Mouse (Mus musculus): ENCODE measurements around the gene Flvcr2. TPM values are rescaled to one million over a fixed set of nuclear protein-coding genes. Genes with fewer than 3 reads are reported as not detected.

The Flvcr2 gene
- polyA plus RNA-seq, 1 experiment from 2014 or later = 5.6 TPM

DNA sequence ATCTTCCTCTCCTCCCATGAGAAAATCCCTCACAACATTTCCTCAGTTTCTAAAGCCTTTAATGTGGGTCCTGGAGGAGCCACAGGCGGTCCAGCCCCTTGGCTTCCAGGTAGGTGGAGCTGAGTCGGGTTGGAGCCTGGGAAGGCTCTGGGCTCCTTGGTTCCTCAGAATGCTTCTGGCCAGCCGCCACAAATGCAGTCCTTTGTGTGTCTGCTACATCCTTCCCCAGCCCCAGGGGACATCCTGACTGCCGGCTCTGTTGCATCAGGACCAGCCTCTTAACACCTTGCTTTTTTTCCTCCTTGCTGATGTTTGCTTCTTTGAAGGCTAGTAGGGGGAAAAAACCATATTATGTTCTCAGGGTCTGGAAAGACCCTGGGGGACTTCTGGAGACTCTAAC lies 21.4 kb downstream of the Flvcr2 start:
- Histone ChIP-seq H3K36me3 (no peaks in the 10 kb centered on the region), H3K9me3 (replicated peaks) (no peaks in the 10 kb centered on the region), H3K9ac (replicated peaks) (no peak overlapping the region), H3K27me3 (replicated peaks) (no peaks in the 10 kb centered on the region), H3K27ac (replicated peaks) (no peak overlapping the region), H3K4me3 (replicated peaks) (no peak overlapping the region), H3K4me2 (no peak overlapping the region), H3K4me1 (no peaks in the 10 kb centered on the region)
- 47% methylated on average over 4 of the region's 4 CpGs for WGBS
- no peak for ATAC-seq (ENCODE audit: low FRiP score)

DNA sequence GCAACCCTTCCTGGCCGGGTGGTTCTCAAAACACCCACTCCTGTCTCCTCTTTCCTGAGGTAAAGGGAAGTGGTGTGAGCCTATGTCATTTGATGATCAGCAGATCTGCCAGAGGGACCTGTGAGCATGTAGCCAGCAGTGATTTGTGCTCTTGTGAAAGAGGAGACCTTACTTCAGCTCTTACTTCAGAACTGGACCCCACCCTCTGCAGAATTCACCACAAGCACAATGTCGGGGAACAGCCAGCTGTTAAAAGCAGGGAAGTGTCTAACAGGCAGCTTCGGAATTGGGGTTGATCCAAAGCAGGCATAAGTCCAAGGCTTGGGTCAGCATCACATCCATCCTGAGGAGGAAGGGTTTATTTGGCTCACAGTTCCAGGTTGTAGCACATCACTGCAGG lies 25.0 kb downstream of the Flvcr2 start:
- Histone ChIP-seq H3K9ac (replicated peaks) (no peak overlapping the region), H3K36me3 (no peaks in the 10 kb centered on the region), H3K27ac (replicated peaks) (no peak overlapping the region), H3K4me1 (no peaks in the 10 kb centered on the region), H3K27me3 (replicated peaks) (no peaks in the 10 kb centered on the region), H3K4me2 (no peak overlapping the region), H3K4me3 (replicated peaks) (no peak overlapping the region), H3K9me3 (replicated peaks) (peaks cover 4% of the 10 kb centered on the region; the same call in 1 of the 2 replicates)
- WGBS = 72% methylated on average over 3 of the region's 3 CpGs
- no peak for ATAC-seq (ENCODE audit: low FRiP score)

DNA sequence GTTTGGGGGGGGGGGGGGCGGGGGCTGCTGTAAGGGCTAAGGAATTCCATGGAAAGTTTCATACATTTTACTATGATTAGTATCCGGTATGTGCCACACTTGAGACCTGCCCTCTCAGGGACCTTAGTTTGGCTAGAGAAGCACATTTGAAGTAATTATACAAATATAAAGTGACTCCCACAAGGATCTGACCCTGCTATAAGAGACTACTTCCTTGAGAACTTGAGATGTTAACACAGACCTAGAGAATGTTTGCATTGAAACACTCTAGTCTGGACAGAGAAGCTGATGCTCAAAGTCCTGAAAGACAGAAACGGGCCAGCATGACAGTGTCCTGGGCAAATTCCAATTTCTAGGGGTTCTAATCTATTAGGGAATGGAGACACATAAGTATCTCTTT lies 32.6 kb downstream of the Flvcr2 start:
- Histone ChIP-seq H3K27me3 (replicated peaks) (no peaks in the 10 kb centered on the region), H3K9me3 (replicated peaks) (no peaks in the 10 kb centered on the region; the same call in 1 of the 2 replicates), H3K4me3 (replicated peaks) (no peak overlapping the region), H3K4me1 (no peaks in the 10 kb centered on the region), H3K4me2 (no peak overlapping the region), H3K36me3 (no peaks in the 10 kb centered on the region), H3K9ac (replicated peaks) (no peak overlapping the region), H3K27ac (replicated peaks) (no peak overlapping the region)
- no peak for ATAC-seq (ENCODE audit: low FRiP score)
- WGBS = 88% methylated on average over 3 of the region's 3 CpGs

DNA sequence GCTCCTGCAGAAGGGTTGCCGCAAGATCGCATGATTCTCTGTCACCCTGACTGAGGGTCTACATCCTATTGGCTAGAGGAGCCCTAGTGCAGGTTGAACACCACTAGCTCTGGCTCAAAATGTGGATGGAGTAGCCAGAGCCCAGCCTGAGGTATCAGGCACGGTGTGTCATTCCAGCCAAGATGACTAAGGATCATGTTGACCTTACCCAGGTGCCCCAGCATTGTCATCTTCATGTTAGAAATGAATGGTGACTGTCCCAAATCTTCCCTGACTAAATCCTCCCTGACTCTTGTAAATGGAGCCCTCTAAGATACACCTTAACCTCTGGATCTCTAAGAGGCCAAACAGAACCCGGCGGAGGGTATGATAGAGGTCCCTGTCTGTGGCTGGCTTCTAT lies 33.4 kb downstream of the Flvcr2 start:
- H3K4me1 ChIP-seq = no peaks in the 10 kb centered on the region
- 95% methylated on average over 5 of the region's 5 CpGs for WGBS
- no peak overlapping the region for H3K4me2 ChIP-seq

DNA sequence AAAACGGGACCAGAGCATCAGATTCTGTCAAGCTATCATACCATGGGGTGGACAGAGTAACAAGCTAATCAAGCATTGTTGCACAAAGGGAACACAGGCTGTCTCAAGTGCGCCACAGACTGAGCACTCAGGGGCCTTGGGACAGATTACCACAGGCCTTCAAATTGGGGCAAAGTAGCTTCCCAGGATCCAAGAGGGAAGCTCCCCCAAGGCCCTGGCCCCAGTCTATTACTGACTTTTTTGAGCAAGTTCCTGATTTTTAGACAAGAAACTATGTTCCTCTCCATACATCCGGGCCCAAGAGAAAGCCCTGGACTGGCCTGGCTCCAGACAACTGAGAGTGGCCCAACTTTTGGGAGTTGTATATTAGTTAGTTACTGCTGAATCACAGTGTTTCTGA lies 35.3 kb downstream of the Flvcr2 start:
- Histone ChIP-seq H3K4me3 (replicated peaks) (no peak overlapping the region), H3K4me1 (no peaks in the 10 kb centered on the region), H3K36me3 (no peaks in the 10 kb centered on the region), H3K27me3 (replicated peaks) (no peaks in the 10 kb centered on the region), H3K27ac (replicated peaks) (no peak overlapping the region), H3K4me2 (no peak overlapping the region), H3K9ac (replicated peaks) (no peak overlapping the region), H3K9me3 (replicated peaks) (no peaks in the 10 kb centered on the region)
- ATAC-seq (ENCODE audit: low FRiP score) = no peak
- whole genome bisulfite sequencing = 87% methylated on average over 3 of the region's 3 CpGs

More for the DNA sequence above, 33.4 kb downstream of the Flvcr2 start:
- H3K27me3 ChIP-seq (replicated peaks) = no peaks in the 10 kb centered on the region
- H3K9ac ChIP-seq (replicated peaks) = no peak overlapping the region
- no peak overlapping the region for H3K4me3 ChIP-seq (replicated peaks)
- no peak overlapping the region for H3K27ac ChIP-seq (replicated peaks)
- no peak for ATAC-seq (ENCODE audit: low FRiP score)
- H3K36me3 ChIP-seq = no peaks in the 10 kb centered on the region
- no peaks in the 10 kb centered on the region for H3K9me3 ChIP-seq (replicated peaks)

DNA sequence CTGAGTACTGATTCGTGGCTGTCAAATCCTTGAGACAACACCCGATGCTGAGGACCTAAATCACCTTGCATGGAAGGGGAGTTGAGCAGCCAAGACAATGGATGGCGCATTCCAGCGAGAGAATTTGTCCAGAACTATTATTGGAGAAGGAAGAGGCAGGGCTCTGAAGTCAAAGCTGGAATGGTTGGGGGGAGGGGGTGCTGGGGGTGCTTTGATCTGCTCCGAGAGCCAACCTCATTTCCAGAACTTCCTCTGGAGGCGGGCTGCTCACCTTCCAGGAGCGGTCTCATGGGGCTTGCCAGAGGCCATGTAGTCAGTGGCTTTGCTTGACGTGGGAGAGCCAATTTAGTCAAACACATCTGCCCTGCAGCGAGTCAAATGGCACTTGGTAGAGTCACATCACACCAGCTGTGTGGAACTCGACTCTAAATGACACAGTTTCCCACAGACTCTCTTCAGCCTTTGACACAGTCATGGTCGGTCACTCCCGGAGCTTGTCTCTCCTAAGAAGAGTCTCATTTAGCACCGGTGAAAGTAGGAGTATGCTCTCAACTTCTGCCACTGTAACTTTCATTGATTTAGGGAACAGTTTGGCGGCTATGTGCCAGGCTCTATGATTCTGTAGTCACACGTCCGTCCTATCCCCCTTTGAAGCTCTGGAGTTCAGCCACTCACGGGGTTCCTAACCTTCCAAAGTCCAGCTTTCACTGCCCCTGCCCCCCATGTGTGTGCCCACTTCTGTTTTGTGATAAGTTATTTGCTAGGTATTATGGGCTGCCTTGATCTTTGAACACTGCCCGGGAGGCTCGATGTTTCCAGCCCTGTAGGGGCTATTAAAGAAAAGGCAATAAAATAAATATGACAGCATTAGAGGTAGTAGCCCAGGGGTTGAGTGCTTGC lies 38.8 kb downstream of the Flvcr2 start:
- Histone ChIP-seq H3K4me1 (no peaks in the 10 kb centered on the region), H3K36me3 (no peaks in the 10 kb centered on the region), H3K4me2 (no peak overlapping the region), H3K9me3 (replicated peaks) (no peaks in the 10 kb centered on the region), H3K9ac (replicated peaks) (no peak overlapping the region), H3K27ac (replicated peaks) (no peak overlapping the region), H3K4me3 (replicated peaks) (no peak overlapping the region), H3K27me3 (replicated peaks) (no peaks in the 10 kb centered on the region)
- no peak for ATAC-seq (ENCODE audit: low FRiP score)
- 53% methylated on average over 19 of the region's 19 CpGs for WGBS

DNA sequence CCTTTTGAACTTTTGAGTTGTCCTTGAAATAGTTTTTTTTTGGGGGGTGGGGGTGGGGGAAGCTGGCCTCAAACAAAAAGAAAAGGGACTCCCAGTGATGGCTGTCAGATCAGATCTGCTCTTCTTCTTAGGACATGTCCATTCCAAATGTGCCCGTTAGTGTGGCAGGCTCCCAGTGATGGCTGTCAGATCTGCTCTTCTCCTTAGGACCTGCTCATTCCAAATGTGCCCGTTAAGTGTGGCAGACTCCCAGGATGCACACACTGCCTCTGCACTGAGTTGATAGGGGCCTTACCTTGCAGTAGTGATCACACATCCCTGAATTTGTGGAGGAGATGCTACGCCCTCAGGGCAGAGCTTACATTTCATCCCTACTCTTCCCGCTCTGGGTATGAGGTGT lies 45.8 kb downstream of the Flvcr2 start:
- 90% methylated on average over 4 of the region's 4 CpGs for WGBS
- no peak for ATAC-seq (ENCODE audit: low FRiP score)

DNA sequence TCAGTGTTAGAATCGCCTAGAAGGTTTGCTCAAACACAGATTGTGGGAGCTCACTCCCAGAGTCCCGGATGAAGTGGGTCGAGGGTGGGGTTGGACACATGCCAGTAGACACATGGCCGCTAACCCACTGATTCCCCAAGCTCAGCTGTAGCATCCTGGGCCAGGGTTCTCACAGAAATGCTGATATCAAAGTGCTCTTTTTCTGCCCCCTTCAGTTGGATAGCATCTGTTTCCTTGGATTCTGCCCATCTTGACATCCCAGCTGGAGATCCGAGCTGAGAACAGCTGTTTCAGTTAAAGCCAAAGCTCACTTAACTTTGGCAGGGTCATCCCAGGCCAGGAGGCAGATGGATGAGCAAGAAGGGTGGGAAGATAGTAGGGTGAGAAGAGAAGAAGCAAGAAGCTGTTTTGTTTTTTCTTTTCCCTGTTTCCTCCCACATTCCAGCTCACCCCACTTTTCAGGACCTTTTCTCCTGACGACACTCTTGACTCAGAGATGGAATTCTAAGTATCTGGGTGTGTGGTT lies 46.5 kb downstream of the Flvcr2 start:
- WGBS = 62% methylated on average over 6 of the region's 6 CpGs

More for the DNA sequence above, 45.8 kb downstream of the Flvcr2 start:
- no peaks in the 10 kb centered on the region for H3K27me3 ChIP-seq (replicated peaks)
- H3K36me3 ChIP-seq = no peaks in the 10 kb centered on the region
- H3K9ac ChIP-seq (replicated peaks) = no peak overlapping the region
- H3K4me1 ChIP-seq = 0 out of 2 replicates have a peak, but pooled peaks cover 3% of the 10 kb centered on the region
- H3K4me3 ChIP-seq (replicated peaks) = no peak overlapping the region
- no peaks in the 10 kb centered on the region for H3K9me3 ChIP-seq (replicated peaks)
- H3K4me2 ChIP-seq = no peak overlapping the region
- H3K27ac ChIP-seq (replicated peaks) = no peak overlapping the region

DNA sequence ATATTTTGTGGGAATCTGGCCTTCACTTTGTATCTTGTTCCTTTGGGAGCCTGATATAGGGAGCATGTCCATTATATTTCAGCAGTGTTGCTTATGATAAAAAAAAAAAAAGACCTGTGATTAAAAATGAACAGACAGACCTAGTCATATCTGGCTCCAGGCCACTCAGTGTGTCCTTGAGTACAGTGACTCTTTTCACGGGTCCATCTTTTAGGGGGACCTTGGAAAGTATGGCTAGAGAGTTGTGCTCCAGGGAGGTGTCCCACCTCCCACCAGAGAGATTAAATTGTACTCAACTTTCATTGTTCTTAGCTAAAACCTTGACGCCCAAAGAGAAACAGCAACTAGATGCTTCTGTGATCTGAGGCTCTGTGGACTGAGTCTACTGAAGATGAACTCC lies 47.8 kb downstream of the Flvcr2 start:
- Histone ChIP-seq H3K4me2 (no peak overlapping the region), H3K4me3 (replicated peaks) (no peak overlapping the region), H3K4me1 (0 out of 2 replicates have a peak, but pooled peaks cover 3% of the 10 kb centered on the region), H3K36me3 (no peaks in the 10 kb centered on the region), H3K27ac (replicated peaks) (no peak overlapping the region), H3K27me3 (replicated peaks) (no peaks in the 10 kb centered on the region), H3K9ac (replicated peaks) (no peak overlapping the region), H3K9me3 (replicated peaks) (no peaks in the 10 kb centered on the region)
- 91% methylated on average over 2 of the region's 2 CpGs for WGBS
- no peak for ATAC-seq (ENCODE audit: low FRiP score)

More for the DNA sequence above, 46.5 kb downstream of the Flvcr2 start:
- Histone ChIP-seq H3K36me3 (no peaks in the 10 kb centered on the region), H3K27ac (replicated peaks) (no peak overlapping the region), H3K27me3 (replicated peaks) (no peaks in the 10 kb centered on the region), H3K9ac (replicated peaks) (no peak overlapping the region), H3K9me3 (replicated peaks) (no peaks in the 10 kb centered on the region), H3K4me2 (no peak overlapping the region), H3K4me3 (replicated peaks) (no peak overlapping the region), H3K4me1 (0 out of 2 replicates have a peak, but pooled peaks cover 3% of the 10 kb centered on the region)
- no peak for ATAC-seq (ENCODE audit: low FRiP score)

DNA sequence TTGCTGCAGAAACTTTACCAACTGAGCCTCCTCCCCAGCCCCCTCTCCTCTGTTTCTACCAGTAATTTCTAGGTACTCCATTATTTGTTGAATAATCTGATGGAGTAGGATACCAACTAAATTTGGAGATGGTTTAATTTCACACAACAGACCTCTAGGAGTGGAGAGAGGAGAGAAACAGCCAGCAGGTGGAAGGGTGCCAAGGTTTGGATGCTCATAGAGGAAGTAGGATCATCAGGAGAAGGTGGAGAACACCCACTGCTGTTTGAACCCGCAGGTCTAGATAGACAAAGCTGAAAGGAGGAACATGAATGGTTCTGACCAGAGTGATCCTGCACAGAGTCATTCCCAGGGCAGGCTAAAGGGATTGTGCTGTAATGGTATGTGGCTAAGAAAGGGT lies 49.2 kb downstream of the Flvcr2 start:
- 96% methylated on average over 1 of the region's 1 CpGs for WGBS
- H3K27ac ChIP-seq (replicated peaks) = no peak overlapping the region
- H3K4me3 ChIP-seq (replicated peaks) = no peak overlapping the region
- ATAC-seq (ENCODE audit: low FRiP score) = no peak
- no peaks in the 10 kb centered on the region for H3K9me3 ChIP-seq (replicated peaks)
- H3K27me3 ChIP-seq (replicated peaks) = no peaks in the 10 kb centered on the region
- no peak overlapping the region for H3K4me2 ChIP-seq
- H3K9ac ChIP-seq (replicated peaks) = no peak overlapping the region
- no peaks in the 10 kb centered on the region for H3K36me3 ChIP-seq
- H3K4me1 ChIP-seq = 0 out of 2 replicates have a peak, but pooled peaks cover 3% of the 10 kb centered on the region

DNA sequence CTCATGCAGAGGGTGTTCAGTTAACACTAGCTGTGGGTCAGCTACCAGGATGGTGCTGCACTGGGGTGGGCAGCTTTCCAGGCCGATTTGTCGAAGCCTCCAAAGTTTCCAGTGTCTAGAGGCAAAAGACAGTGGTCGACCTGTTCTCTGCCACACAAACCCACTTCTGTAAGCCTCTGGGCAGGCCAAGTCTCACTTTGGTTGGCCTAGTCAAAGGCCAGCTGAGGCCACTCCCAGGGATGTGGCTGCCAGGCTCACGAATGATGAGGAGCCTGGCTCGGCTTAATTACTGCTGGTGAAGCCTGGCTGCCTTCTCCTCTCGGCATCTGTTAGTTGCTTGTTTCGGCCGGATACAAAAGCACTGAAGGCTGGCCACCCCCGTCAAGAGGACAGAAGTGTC lies 53.7 kb downstream of the Flvcr2 start:
- H3K9me3 ChIP-seq (replicated peaks) = no peaks in the 10 kb centered on the region
- 50% methylated on average over 9 of the region's 9 CpGs for WGBS
- H3K36me3 ChIP-seq = no peaks in the 10 kb centered on the region
- H3K27ac ChIP-seq (replicated peaks) = no peak overlapping the region
- H3K9ac ChIP-seq (replicated peaks) = no peak overlapping the region
- H3K4me1 ChIP-seq = no peaks in the 10 kb centered on the region
- no peak overlapping the region for H3K4me2 ChIP-seq
- H3K27me3 ChIP-seq (replicated peaks) = no peaks in the 10 kb centered on the region
- H3K4me3 ChIP-seq (replicated peaks) = no peak overlapping the region
- ATAC-seq (ENCODE audit: low FRiP score) = no peak

DNA sequence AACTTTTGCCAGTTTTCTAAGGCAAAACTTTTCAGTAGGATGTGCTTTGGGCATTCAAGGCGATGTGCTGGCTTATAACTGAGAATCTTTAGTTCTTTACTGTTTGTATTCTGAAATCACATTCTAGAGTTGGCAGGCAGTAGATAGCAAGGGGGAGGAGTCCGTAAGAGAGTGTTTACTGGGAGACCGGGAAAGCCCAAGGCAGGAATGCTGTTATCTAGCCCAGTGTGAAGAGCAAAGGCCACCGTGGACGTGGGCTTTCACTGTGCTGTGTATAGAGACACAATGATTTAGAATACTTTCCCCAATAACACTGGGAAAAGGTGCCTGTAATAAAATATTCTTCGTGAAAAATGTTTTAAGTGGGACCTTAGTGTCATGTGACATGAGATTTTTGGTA lies 63.4 kb downstream of the Flvcr2 start:
- WGBS = 66% methylated on average over 6 of the region's 6 CpGs
- H3K9ac ChIP-seq (replicated peaks) = no peak overlapping the region
- no peak overlapping the region for H3K4me2 ChIP-seq
- ATAC-seq (ENCODE audit: low FRiP score) = no peak
- H3K4me1 ChIP-seq = no peaks in the 10 kb centered on the region
- H3K4me3 ChIP-seq (replicated peaks) = no peak overlapping the region
- H3K36me3 ChIP-seq = peaks cover 14% of the 10 kb centered on the region
- H3K9me3 ChIP-seq (replicated peaks) = no peaks in the 10 kb centered on the region
- no peak overlapping the region for H3K27ac ChIP-seq (replicated peaks)
- H3K27me3 ChIP-seq (replicated peaks) = no peaks in the 10 kb centered on the region

All from neural tube, embryonic 15.5 days (tissue).